Mouse (Mus musculus) cerebellum, adult 9-11 months (tissue): Measurements from ENCODE around the gene Vps35l.

ENCODE experiments used
- DNase-seq: peaks from one replicate; pipeline ENCODE4 v3.0.0; 2022

Vps35l gene

DNA sequence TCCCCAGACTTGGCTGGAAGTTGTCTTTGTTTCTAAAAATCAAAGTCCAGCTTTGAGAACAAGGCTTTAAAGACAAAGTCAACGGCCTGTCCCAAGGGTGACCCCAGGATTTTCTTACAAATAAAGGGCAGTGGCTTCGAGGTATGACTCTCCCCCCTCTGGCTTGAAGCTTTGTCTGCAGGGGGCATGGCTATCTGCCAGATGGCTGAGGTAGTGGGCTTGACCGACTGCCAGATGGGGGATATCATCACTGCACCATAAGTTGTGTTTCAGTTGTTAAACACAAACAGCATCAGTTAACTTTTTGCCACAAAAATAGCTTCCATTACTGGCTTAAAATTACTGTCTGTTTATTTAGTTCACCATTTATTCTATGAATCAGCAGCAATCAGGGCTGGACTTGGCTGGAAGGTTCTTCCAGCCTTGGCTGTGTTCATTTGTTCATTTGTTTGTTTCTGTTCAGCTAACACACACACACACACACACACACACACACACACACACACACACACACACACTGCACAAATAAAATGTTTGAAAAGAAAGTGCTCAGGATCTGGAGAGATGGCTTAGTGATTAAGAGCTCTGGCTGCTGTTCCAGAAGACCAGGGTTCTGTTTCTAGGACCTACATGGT lies 149.1 kb downstream of the Vps35l start:
- DNase-seq, result no peak
